Mouse (Mus musculus): Measurements from ENCODE around the gene Hip1r. TPM values are rescaled to one million over a fixed set of nuclear protein-coding genes. Genes with fewer than 3 reads are reported as not detected.

Gene Hip1r
- total and polyA plus RNA-seq, 2 experiments from 2014 or later, result 32.6 to 46.9 TPM

- H3K4me1 ChIP-seq (ENCODE audit: insufficient read depth, low read length), result peaks cover 40% of the 10 kb centered on the region
- ATAC-seq (no peak), DNase-seq (ENCODE audit: low spot score) (no peak)
- no peaks in the 10 kb centered on the region for H3K27me3 ChIP-seq (ENCODE audit: insufficient read depth, low read length)
- WGBS, result 81% methylated on average over 7 of the region's 7 CpGs
- H3K27ac ChIP-seq, result no peak overlapping the region
- no peak overlapping the region for H3K4me2 ChIP-seq (ENCODE audit: low read depth, low read length)
- TF ChIP-seq CTCF (IDR thresholded peaks at IDR 0.05; ENCODE audit: low read depth), result no peak
- H3K9ac ChIP-seq (replicated peaks; ENCODE audit: low read length), result no peak overlapping the region
- H3K4me3 ChIP-seq (ENCODE audit: low read length), result no peak overlapping the region
- no peaks in the 10 kb centered on the region for H3K36me3 ChIP-seq (ENCODE audit: insufficient read depth, low read length)
- H3K9me3 ChIP-seq (ENCODE audit: low read length), result no peaks in the 10 kb centered on the region
Measured at GRCm38 (mm10) chr5:124022365-124022764, 48.9 kb downstream of the Hip1r start.

GRCm38 (mm10) chr5:124024677-124025076, 51.2 kb downstream of the Hip1r start:
- Histone ChIP-seq H3K27ac (peak overlapping the region; percentile 70), H3K4me1 (ENCODE audit: insufficient read depth, low read length) (peaks cover 42% of the 10 kb centered on the region)

GRCm38 (mm10) chr5:124025146-124025545, 51.7 kb downstream of the Hip1r start:
- DNase-seq (ENCODE audit: low spot score) (no peak), ATAC-seq (no peak)
- Histone ChIP-seq H3K27ac (peak overlapping the region; percentile 70), H3K4me1 (ENCODE audit: insufficient read depth, low read length) (peaks cover 44% of the 10 kb centered on the region), H3K9ac (replicated peaks; ENCODE audit: low read length) (no peak overlapping the region), H3K27me3 (ENCODE audit: insufficient read depth, low read length) (no peaks in the 10 kb centered on the region), H3K36me3 (ENCODE audit: insufficient read depth, low read length) (no peaks in the 10 kb centered on the region), H3K4me3 (ENCODE audit: low read length) (no peak overlapping the region), H3K4me2 (ENCODE audit: low read depth, low read length) (peak overlapping the region; percentile 1; the same call in 1 of the 2 replicates), H3K9me3 (ENCODE audit: low read length) (no peaks in the 10 kb centered on the region)
- TF ChIP-seq CTCF (IDR thresholded peaks at IDR 0.05; ENCODE audit: low read depth), result no peak
- WGBS, result 33% methylated on average over 9 of the region's 9 CpGs

More at GRCm38 (mm10) chr5:124024677-124025076, 51.2 kb downstream of the Hip1r start:
- Histone ChIP-seq H3K9ac (replicated peaks; ENCODE audit: low read length) (no peak overlapping the region), H3K4me2 (ENCODE audit: low read depth, low read length) (peak overlapping the region; percentile 1; the same call in 1 of the 2 replicates), H3K9me3 (ENCODE audit: low read length) (no peaks in the 10 kb centered on the region), H3K27me3 (ENCODE audit: insufficient read depth, low read length) (no peaks in the 10 kb centered on the region), H3K36me3 (ENCODE audit: insufficient read depth, low read length) (no peaks in the 10 kb centered on the region), H3K4me3 (ENCODE audit: low read length) (no peak overlapping the region)
- peak; percentile 72 for ATAC-seq
- no peak for TF ChIP-seq CTCF (IDR thresholded peaks at IDR 0.05; ENCODE audit: low read depth)
- DNase-seq (ENCODE audit: low spot score), result peak; percentile 71
- 37% methylated on average over 6 of the region's 6 CpGs for WGBS

- H3K4me3 ChIP-seq (ENCODE audit: low read length), result no peak overlapping the region
- peak overlapping the region; percentile 70 for H3K27ac ChIP-seq
- no peaks in the 10 kb centered on the region for H3K9me3 ChIP-seq (ENCODE audit: low read length)
- 0 out of 2 replicates have a peak overlapping the region, but pooled peaks have one; percentile 30 for H3K9ac ChIP-seq (replicated peaks; ENCODE audit: low read length)
- no peak for DNase-seq (ENCODE audit: low spot score)
- peaks cover 44% of the 10 kb centered on the region for H3K4me1 ChIP-seq (ENCODE audit: insufficient read depth, low read length)
- 45% methylated on average over 15 of the region's 15 CpGs for WGBS
- no peak for TF ChIP-seq CTCF (IDR thresholded peaks at IDR 0.05; ENCODE audit: low read depth)
- H3K36me3 ChIP-seq (ENCODE audit: insufficient read depth, low read length), result no peaks in the 10 kb centered on the region
- no peaks in the 10 kb centered on the region for H3K27me3 ChIP-seq (ENCODE audit: insufficient read depth, low read length)
- H3K4me2 ChIP-seq (ENCODE audit: low read depth, low read length), result peak overlapping the region; percentile 34
- no peak for ATAC-seq
Measured at GRCm38 (mm10) chr5:124025587-124026441, 52.4 kb downstream of the Hip1r start.

GRCm38 (mm10) chr5:124026568-124026967, 53.1 kb downstream of the Hip1r start:
- H3K4me2 ChIP-seq (ENCODE audit: low read depth, low read length), result peak overlapping the region; percentile 34
- WGBS, result 44% methylated on average over 5 of the region's 5 CpGs
- no peaks in the 10 kb centered on the region for H3K27me3 ChIP-seq (ENCODE audit: insufficient read depth, low read length)
- no peak for DNase-seq (ENCODE audit: low spot score)
- ATAC-seq, result no peak
- H3K36me3 ChIP-seq (ENCODE audit: insufficient read depth, low read length), result no peaks in the 10 kb centered on the region
- peak overlapping the region; percentile 70 for H3K27ac ChIP-seq
- peaks cover 44% of the 10 kb centered on the region for H3K4me1 ChIP-seq (ENCODE audit: insufficient read depth, low read length)
- peak; percentile 27; the same call in 1 of the 2 replicates for TF ChIP-seq CTCF (IDR thresholded peaks at IDR 0.05; ENCODE audit: low read depth)
- H3K9me3 ChIP-seq (ENCODE audit: low read length), result no peaks in the 10 kb centered on the region
- H3K9ac ChIP-seq (replicated peaks; ENCODE audit: low read length), result 0 out of 2 replicates have a peak overlapping the region, but pooled peaks have one; percentile 30
- no peak overlapping the region for H3K4me3 ChIP-seq (ENCODE audit: low read length)

GRCm38 (mm10) chr5:124027702-124028470, 54.5 kb downstream of the Hip1r start:
- no peak for TF ChIP-seq CTCF (IDR thresholded peaks at IDR 0.05; ENCODE audit: low read depth)
- Histone ChIP-seq H3K27ac (peak overlapping the region; percentile 95; the same call in 1 of the 2 replicates), H3K4me2 (ENCODE audit: low read depth, low read length) (peak overlapping the region; percentile 84), H3K4me1 (ENCODE audit: insufficient read depth, low read length) (peaks cover 44% of the 10 kb centered on the region), H3K9ac (replicated peaks; ENCODE audit: low read length) (peak overlapping the region; percentile 19), H3K36me3 (ENCODE audit: insufficient read depth, low read length) (no peaks in the 10 kb centered on the region), H3K4me3 (ENCODE audit: low read length) (peak overlapping the region; percentile 93), H3K27me3 (ENCODE audit: insufficient read depth, low read length) (no peaks in the 10 kb centered on the region), H3K9me3 (ENCODE audit: low read length) (no peaks in the 10 kb centered on the region)
- no peak for ATAC-seq
- WGBS, result 39% methylated on average over 19 of the region's 19 CpGs
- no peak for DNase-seq (ENCODE audit: low spot score)

All from hindbrain, postnatal 0 days (tissue).